Mouse (Mus musculus): Measurements from ENCODE around the gene P2ry12.

P2ry12 gene

DNA sequence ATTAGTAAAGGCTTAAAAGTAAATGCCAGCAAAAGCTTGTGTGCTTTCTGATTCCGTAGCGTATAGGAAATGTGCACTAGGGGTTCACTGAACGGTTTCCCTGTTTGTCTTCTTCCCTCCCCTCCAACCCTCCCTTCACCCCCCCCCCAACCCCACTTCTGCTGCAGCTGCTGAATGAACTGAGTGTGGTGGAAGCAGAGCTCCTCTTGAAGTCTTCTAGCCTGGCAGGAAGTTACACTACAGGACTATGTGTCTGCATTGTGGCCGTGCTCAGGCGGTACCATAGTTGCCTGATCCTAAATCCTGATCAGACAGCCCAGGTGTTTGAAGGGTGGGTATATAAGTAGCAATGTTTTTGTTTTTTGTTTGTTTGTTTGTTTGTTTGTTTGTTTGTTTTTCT lies 27.8 kb downstream of the P2ry12 start:
- no peak for DNase-seq (ENCODE audit: low read depth, low spot score)

- no peak for DNase-seq (ENCODE audit: low read depth, low spot score)
Measured at GRCm38 (mm10) chr3:59230912-59231311, 31.8 kb downstream of the P2ry12 start.

GRCm38 (mm10) chr3:59228730-59229551 lies 33.7 kb downstream of the P2ry12 start:
- no peak for DNase-seq (ENCODE audit: low read depth, low spot score)

DNA sequence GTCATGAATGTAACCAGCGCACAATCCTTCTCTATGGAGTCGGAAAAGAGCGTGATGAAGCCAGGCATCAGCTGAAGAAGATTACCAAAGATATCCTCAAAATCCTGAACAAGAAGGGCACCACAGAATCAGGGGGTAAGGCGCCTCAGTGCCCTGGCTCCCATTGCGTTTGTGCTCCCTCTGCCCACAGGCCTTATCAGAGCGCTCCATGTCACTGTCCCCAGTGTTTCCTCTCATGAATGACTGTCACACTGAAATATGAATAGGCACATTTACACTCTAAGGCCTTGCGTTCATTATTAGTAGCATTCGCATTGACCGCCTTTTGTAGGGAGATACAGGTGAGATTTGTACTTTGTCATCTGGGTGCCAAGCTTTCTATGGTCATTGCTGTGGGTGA lies 35.0 kb downstream of the P2ry12 start:
- no peak for DNase-seq (ENCODE audit: low read depth, low spot score)

GRCm38 (mm10) chr3:59225411-59225810 lies 37.3 kb downstream of the P2ry12 start:
- DNase-seq (ENCODE audit: low read depth, low spot score): no peak

DNA sequence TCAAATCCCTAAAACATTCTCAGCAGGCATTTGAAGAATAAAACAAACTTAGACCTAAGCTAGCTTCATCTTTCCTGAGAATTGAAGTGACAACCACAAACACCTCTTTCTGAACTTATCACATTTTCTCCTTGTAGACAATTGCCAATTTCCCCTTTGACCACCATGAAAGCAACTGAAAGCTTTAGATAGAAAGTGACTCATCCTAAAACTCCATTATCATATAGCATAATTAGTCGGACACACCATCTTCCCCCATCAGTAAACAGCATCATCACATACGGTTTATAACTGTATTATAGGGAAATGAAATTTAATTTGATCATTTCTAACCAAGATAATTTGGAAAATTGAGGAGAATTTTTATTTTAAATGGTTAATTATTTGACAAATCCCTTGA lies 40.4 kb downstream of the P2ry12 start:
- no peak for DNase-seq (ENCODE audit: low read depth, low spot score)

GRCm38 (mm10) chr3:59219326-59219725 lies 43.3 kb downstream of the P2ry12 start:
- no peak for DNase-seq (ENCODE audit: low read depth, low spot score)

GRCm38 (mm10) chr3:59217211-59217610 lies 45.5 kb downstream of the P2ry12 start:
- DNase-seq (ENCODE audit: low read depth, low spot score): no peak

DNA sequence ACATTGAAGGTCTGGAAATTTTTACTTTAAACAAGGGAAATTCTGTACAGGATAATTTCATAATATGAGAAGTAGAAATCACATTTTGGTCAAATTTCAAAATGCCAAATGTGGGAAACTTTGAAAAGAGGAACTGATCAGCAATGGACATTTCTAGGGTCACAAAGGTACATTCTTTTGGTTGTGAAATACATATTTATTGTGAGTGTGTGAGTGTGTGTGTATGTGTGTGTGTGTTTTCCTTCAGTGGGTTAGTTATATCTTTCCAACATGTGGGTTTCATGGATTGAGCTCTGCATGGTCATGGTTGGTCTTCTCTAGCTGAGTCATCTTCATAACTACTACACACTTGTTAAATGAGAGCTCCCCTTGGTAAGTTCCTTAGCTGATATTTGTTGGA lies 50.3 kb downstream of the P2ry12 start:
- DNase-seq (ENCODE audit: low read depth, low spot score): no peak

GRCm38 (mm10) chr3:59211784-59212183 lies 50.9 kb downstream of the P2ry12 start:
- DNase-seq (ENCODE audit: low read depth, low spot score): no peak

GRCm38 (mm10) chr3:59210727-59211126 lies 51.9 kb downstream of the P2ry12 start, which contains the start of gene P2ry13:
TSS of gene P2ry13 (minus strand) at chr3:59210882.
- no peak for DNase-seq (ENCODE audit: low read depth, low spot score)

- DNase-seq (ENCODE audit: low read depth, low spot score): no peak
Measured at GRCm38 (mm10) chr3:59210089-59210488, 52.6 kb downstream of the P2ry12 start.

GRCm38 (mm10) chr3:59208650-59209548 lies 53.8 kb downstream of the P2ry12 start:
- peak; percentile 41 for DNase-seq (ENCODE audit: low read depth, low spot score)

GRCm38 (mm10) chr3:59205941-59206340 lies 56.7 kb downstream of the P2ry12 start:
- DNase-seq (ENCODE audit: low read depth, low spot score): no peak

- no peak for DNase-seq (ENCODE audit: low read depth, low spot score)
Measured at GRCm38 (mm10) chr3:59204719-59205503, 57.8 kb downstream of the P2ry12 start.

GRCm38 (mm10) chr3:59203802-59204520 lies 58.7 kb downstream of the P2ry12 start:
- DNase-seq (ENCODE audit: low read depth, low spot score): no peak

- no peak for DNase-seq (ENCODE audit: low read depth, low spot score)
Measured at GRCm38 (mm10) chr3:59197329-59197948, 65.2 kb downstream of the P2ry12 start.

DNA sequence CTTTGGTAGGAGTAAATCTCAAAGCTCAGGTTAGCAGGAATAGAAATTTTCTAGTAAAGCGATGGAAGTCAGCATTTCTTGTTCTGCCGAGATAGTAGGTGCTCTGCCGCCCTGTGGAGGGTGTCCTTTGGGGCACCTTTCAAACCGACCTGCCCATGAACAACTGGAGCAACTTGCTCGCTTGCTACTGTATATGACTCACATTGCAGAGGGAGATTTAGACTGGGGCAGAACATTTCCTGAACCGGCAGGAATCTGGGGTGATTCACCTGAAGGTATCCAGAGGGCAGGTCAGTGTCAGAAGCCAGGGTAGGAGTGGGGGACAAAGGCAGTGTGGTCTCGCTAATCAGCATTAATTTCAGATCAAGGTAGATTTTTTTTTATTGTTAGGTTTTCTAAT lies 67.7 kb downstream of the P2ry12 start, which contains the start of gene Gpr87:
Gene Gpr87, minus strand, starts transcription at position 167 of the 400 bp plus-strand sequence.
- no peak for DNase-seq (ENCODE audit: low read depth, low spot score)

DNA sequence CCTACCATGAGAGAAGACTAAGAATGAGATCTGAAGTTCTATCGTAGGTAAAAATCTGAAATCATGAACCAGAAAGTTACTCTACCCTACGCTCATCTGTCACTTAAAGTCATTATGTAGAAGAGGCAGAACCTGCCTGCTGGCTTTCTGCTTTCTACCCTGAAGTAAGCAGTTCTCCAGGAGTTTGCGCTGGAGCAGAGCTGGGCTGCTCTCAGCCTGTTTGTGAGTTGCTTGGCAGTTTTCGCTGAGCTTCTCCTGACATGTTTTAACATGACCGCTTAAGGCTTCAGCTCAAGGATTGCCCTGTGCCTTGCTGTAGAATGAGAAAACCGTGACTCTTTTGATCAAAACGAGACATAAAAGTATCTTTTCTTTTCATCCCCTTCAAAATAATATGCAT lies 68.6 kb downstream of the P2ry12 start:
- no peak for DNase-seq (ENCODE audit: low read depth, low spot score)

DNA sequence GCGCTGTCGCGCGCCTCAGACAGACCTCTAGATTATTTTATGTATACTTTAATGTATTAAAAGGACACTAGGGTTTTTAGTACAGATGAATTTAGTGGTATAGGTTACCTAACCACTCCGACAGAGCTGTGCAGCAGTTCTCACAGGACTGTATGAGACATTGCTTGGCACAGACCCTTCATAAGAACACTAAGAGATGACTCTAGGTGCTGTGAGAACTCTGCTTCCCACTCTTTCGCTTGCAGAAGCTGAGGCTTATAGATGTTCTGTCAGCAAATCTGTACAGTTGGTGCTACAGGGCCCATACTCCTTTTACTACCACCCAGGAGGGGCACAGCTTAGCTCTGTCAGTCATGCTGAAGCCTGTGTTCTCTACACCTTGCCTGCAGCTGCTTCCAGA lies 71.0 kb downstream of the P2ry12 start:
- no peak for DNase-seq (ENCODE audit: low read depth, low spot score)

DNA sequence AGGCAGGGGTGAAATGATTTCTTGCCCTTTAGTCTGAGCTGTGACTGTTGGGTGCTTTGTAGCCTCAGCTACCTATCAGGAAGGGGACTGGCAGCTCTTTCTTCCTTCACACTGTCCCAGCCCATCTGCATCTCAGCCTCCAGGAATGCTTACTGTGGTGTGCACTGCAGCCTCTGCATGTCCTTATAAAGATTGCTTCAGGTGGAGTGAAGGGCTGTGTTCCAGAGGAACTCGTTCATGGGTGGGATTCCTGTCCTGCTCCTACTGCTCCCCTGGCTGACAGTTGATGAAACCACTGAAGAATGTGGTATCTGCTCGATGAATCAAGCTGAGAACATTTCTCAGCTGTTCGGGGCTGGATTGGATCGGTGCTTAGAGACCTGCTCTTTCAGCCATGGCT lies 75.3 kb downstream of the P2ry12 start:
- no peak for DNase-seq (ENCODE audit: low read depth, low spot score)
